Mouse (Mus musculus) embryonic facial prominence, embryonic 14.5 days (tissue): ENCODE results near the gene Psmd8. TPM values are rescaled to one million over a fixed set of nuclear protein-coding genes. Genes with fewer than 3 reads are reported as not detected.

Source experiments
- ATAC-seq: fragments of 200-750 bp; cut with Nextera tagmentation; 2 replicates; pipeline ENCODE4 v1.8.0; 2017; ENCODE audit warnings: low read depth, moderate number of reproducible peaks, moderate TSS enrichment
- DNase-seq: peaks from one replicate; pipeline ENCODE4 v3.0.0-alpha.2; 2015; ENCODE audit warnings: low spot score
- H3K27ac ChIP-seq: fragments of 300-500 bp; sonication (generic); replicated peaks from 2 replicates; pipeline ENCODE4 v1.5.1; 2014; ENCODE audit warnings: low read depth, mild to moderate bottlenecking, low read length, moderate library complexity
- H3K27me3 ChIP-seq: fragments of 300-500 bp; sonication (generic); replicated peaks from 2 replicates; pipeline ENCODE4 v1.6.1; 2014; ENCODE audit warnings: low read length; ENCODE audit not compliant: control insufficient read depth, insufficient read depth
- H3K36me3 ChIP-seq: fragments of 300-500 bp; sonication (generic); 2 replicates; pipeline ENCODE4 v1.6.1; 2014; ENCODE audit warnings: low read length, mixed read lengths; ENCODE audit not compliant: control insufficient read depth, insufficient read depth
- H3K4me1 ChIP-seq: fragments of 300-500 bp; sonication (generic); 2 replicates; pipeline ENCODE4 v1.6.1; 2014; ENCODE audit warnings: antibody characterized with exemption, low read length; ENCODE audit not compliant: control insufficient read depth, insufficient read depth
- H3K4me2 ChIP-seq: fragments of 300-500 bp; sonication (generic); 2 replicates; pipeline ENCODE4 v1.6.1; 2014; ENCODE audit warnings: low read depth, mild to moderate bottlenecking, low read length, moderate library complexity, mixed read lengths
- H3K4me3 ChIP-seq: fragments of 300-500 bp; sonication (generic); 2 replicates; pipeline ENCODE4 v1.5.1; 2014; ENCODE audit warnings: low read depth, mild to moderate bottlenecking, low read length
- H3K9ac ChIP-seq: fragments of 300-500 bp; sonication (generic); 2 replicates; pipeline ENCODE4 v1.6.1; 2014; ENCODE audit warnings: low read depth, mild to moderate bottlenecking, low read length, moderate library complexity, mixed read lengths
- H3K9me3 ChIP-seq: fragments of 300-500 bp; sonication (generic); 2 replicates; pipeline ENCODE4 v1.6.1; 2016; ENCODE audit warnings: low read length; ENCODE audit not compliant: control insufficient read depth
- WGBS: fragments of 180-500 bp; shearing (Covaris S2); extraction: QIAGEN DNeasy Blood & Tissue Kit; methylation state at CpG from one replicate; pipeline ENCODE4 v1.1.7; 2014; 5-methylcytosine and 5-hydroxymethylcytosine counted together
- polyA plus RNA-seq: library from polyadenylated mRNA; unstranded; fragments of >200 nt; fragmentation: Nextera tagmentation; extraction: Ambion mirVana; gene quantifications from 2 replicates; pipeline ENCODE4 v1.2.1, GENCODE M21; 2014

Psmd8 gene
- polyA plus RNA-seq, 1 experiment from 2014 or later: 244 TPM

DNA sequence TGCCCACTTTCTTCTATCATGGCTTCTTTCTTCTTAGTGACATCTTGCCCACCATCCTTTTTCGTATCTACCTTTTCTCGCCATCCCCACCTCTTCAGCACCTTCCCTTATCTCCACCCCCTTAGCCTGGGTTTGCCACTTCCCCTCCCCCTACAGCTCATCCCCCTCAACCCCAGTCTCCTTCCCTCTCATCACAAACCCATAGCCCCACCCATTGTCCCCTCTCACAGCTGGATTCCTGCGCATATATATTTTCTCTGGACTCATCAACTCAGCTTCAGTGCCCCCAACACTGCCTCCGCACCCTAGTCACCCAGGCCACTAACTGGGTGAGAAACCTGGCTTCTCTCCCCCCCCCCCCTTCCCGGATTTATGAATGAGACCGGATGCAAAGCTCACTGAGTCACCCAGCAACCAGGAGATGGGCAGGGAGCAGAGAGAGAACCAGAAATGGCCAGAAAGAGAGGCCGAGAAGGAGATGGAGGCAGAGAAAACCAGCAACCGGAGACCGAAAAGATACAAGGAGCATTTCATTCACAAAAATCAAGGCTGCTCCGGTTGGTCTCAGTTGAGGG lies 12.3 kb downstream of the Psmd8 start:
- Histone ChIP-seq H3K9me3 (no peaks in the 10 kb centered on the region), H3K4me3 (peak overlapping the region; percentile 59), H3K36me3 (peaks cover 8% of the 10 kb centered on the region), H3K4me2 (peak overlapping the region; percentile 78), H3K4me1 (peaks cover 16% of the 10 kb centered on the region), H3K27me3 (peaks cover 22% of the 10 kb centered on the region), H3K9ac (peak overlapping the region; percentile 61), H3K27ac (peak overlapping the region; percentile 49)
- DNase-seq (no peak), ATAC-seq (no peak)
- 8% methylated on average over 10 of the region's 10 CpGs for WGBS

DNA sequence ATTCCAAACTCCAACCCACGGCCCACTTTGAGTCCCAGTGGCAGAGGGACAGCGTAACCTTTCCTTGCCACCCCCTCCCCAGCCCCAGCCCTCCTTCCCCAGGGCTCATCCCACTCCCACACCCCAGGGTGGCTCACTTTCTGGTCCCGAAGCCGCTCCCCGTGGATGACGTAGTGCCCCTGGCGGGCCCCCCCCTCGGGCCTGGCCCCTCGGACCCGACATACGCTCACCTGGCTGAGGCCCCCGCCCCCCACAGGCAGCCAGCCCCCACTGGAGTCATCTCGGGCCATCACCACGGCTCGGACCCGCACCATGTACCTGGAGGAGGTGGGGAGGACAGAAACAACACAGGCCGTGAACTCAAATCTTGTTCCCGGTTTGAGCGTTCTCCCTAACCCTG lies 12.8 kb downstream of the Psmd8 start:
- 21% methylated on average over 18 of the region's 19 CpGs for WGBS
- Histone ChIP-seq H3K4me3 (no peak overlapping the region; the same call in 1 of the 2 replicates), H3K9ac (no peak overlapping the region)

DNA sequence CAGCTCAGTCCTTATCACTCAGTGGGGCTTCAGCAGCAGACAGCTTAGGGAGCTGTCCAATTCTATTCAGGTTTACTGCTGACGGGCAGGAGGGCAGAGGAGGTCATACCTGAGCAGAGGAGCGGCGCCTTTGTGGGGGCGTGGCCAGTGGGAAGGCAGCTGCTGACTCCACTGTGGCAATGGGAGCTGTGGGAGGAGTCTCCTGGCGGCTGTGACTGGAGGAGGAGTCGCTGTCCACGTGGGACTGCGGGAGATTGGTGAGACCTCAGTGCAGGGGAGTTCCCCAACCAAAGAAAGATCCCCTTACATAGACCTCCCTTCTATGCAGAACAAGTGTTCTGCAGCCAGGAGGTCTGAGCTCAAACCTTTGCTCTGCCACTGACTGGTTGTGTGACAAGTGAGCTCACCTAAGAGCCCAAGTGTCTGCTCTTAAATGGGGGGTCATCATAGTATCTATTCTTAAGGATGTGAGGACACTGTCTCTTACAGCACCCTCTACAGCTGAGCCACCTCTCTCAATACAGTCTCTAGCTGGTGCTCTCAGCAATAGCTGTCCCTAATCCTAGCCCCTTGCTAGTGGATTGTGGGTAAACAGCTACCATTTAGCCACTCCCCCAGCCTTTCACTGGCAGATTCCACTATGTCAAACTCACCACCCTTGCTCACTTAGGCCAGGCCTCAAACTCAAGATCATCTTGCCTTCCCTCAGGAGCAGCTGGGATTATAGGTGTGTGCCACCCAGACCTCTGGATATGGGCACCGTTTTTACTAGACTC lies 17.6 kb downstream of the Psmd8 start:
- ATAC-seq: peak; percentile 66; the same call in 1 of the 2 replicates
- 0 out of 2 replicates have a peak, but pooled peaks cover 7% of the 10 kb centered on the region for H3K27me3 ChIP-seq
- H3K36me3 ChIP-seq: no peaks in the 10 kb centered on the region
- H3K4me2 ChIP-seq: no peak overlapping the region
- DNase-seq: peak; percentile 70
- 20% methylated on average over 9 of the region's 9 CpGs for WGBS
- H3K27ac ChIP-seq: no peak overlapping the region
- no peak overlapping the region for H3K9ac ChIP-seq
- no peak overlapping the region for H3K4me3 ChIP-seq
- H3K4me1 ChIP-seq: peaks cover 3% of the 10 kb centered on the region; the same call in 1 of the 2 replicates
- H3K9me3 ChIP-seq: no peaks in the 10 kb centered on the region

More for the DNA sequence above, 12.8 kb downstream of the Psmd8 start:
- 0 out of 2 replicates have a peak, but pooled peaks cover 3% of the 10 kb centered on the region for H3K36me3 ChIP-seq
- no peaks in the 10 kb centered on the region for H3K9me3 ChIP-seq
- H3K4me2 ChIP-seq: peak overlapping the region; percentile 78
- DNase-seq (no peak), ATAC-seq (no peak)
- no peak overlapping the region for H3K27ac ChIP-seq
- H3K4me1 ChIP-seq: peaks cover 16% of the 10 kb centered on the region
- peaks cover 17% of the 10 kb centered on the region for H3K27me3 ChIP-seq

DNA sequence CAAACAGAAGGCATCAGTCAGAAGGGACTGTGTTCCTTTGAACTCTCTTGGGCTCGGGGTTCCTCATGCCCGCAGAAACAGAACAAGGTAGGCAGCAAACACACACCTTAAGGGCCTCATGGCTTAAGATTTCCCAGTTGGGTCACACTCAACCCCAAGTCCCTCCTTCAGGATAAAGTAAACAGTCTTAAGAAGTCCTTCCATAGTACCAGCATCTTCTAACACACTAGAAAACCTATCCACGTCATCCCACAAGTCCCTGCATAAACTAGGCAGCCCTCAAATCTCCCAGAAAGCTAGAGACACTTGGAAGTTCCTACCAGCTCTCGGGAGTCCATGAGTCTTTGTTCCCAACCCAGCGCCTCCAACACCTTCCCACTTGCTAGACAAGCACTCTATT lies 18.2 kb downstream of the Psmd8 start:
- H3K36me3 ChIP-seq: no peaks in the 10 kb centered on the region
- no peak overlapping the region for H3K27ac ChIP-seq
- no peak for DNase-seq
- no peak overlapping the region for H3K4me3 ChIP-seq
- no peaks in the 10 kb centered on the region for H3K4me1 ChIP-seq
- H3K9me3 ChIP-seq: no peaks in the 10 kb centered on the region
- no peak overlapping the region for H3K4me2 ChIP-seq
- no peak for ATAC-seq
- 79% methylated on average over 5 of the region's 5 CpGs for WGBS
- H3K9ac ChIP-seq: no peak overlapping the region
- 0 out of 2 replicates have a peak, but pooled peaks cover 7% of the 10 kb centered on the region for H3K27me3 ChIP-seq

DNA sequence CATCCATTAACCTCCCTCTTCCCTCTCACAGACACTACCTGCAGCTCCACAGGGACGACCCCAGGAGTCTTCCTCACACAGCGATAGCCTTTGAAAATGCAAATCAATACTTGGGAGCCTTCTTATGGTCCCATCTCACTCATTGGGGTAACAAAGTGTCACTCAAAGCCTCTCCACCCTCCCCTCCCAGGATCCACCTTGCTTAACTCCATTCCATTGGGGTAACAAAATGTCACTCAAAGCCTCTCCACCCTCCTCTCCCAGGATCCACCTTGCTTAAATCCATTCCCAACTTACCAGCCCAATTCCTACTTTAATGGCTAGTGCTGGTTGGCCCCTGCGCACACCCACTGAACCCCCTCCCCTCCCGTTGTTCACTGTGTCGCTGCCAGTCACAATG lies 22.2 kb downstream of the Psmd8 start:
- Histone ChIP-seq H3K27me3 (0 out of 2 replicates have a peak, but pooled peaks cover 7% of the 10 kb centered on the region), H3K9ac (no peak overlapping the region), H3K4me1 (0 out of 2 replicates have a peak, but pooled peaks cover 2% of the 10 kb centered on the region), H3K27ac (no peak overlapping the region), H3K4me3 (no peak overlapping the region), H3K4me2 (no peak overlapping the region), H3K36me3 (no peaks in the 10 kb centered on the region), H3K9me3 (no peaks in the 10 kb centered on the region)
- ATAC-seq (no peak), DNase-seq (no peak)
- 3% methylated on average over 5 of the region's 5 CpGs for WGBS

DNA sequence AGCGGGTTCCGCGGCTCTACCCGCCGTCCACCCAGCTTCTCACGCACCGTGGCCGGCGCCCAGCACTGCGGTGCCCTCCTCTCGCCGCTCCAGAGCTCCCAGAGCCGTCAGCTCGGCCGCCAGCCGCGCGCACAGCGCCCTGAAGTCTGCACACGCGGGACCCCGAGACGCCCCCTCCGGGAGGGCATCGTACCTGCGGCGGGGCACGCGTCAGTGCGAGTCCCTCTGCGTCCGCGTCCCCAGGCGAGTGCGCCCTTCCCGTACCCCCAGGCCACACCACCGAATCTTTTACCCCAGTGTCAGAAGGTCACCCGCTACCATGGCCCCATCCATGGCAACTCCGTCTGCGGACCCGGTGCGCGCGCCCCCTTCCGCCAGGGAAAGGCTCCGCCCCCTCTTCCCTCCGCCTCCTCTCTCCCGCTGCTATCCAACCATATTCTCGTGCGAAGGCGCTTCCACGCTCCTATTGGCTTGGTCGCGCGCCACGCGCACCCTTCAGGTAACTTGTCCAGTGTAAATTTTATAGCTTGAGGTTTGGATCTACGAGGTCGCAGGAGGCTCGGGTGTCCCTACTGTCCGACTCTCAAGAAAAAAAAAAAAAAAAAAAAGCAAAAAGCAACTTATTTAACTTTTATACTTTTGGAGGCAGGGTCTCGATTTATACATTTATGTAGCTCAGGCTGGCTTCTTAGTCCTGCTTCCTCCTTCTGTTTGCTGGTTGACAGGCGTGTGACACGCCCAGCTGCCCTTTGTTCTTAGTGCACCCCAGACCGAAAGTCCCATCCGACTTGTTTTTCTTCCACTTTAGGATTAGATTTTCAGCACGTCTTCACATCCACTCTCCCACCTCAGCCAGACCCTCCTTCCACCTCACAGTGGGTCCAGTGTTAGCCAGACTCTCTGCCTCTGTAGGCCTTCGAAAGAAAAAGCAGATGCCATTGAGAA lies 24.4 kb downstream of the Psmd8 start, which contains the start of gene Fam98c:
Gene Fam98c, minus strand, starts transcription at position 397 of the 945 bp plus-strand sequence.
- ATAC-seq (peak; percentile 89), DNase-seq (peak; percentile 92)
- Histone ChIP-seq H3K4me2 (peak within 1 kb of the TSS; percentile 97), H3K9ac (peak within 1 kb of the TSS; percentile 77), H3K9me3 (no peaks in the 10 kb centered on the region), H3K27me3 (0 out of 2 replicates have a peak, but pooled peaks cover 7% of the 10 kb centered on the region), H3K36me3 (no peaks in the 10 kb centered on the region), H3K27ac (peak within 1 kb of the TSS; percentile 82), H3K4me1 (0 out of 2 replicates have a peak, but pooled peaks cover 2% of the 10 kb centered on the region), H3K4me3 (peak within 1 kb of the TSS; percentile 79)
- 7% methylated on average over 28 of the region's 68 CpGs for WGBS

DNA sequence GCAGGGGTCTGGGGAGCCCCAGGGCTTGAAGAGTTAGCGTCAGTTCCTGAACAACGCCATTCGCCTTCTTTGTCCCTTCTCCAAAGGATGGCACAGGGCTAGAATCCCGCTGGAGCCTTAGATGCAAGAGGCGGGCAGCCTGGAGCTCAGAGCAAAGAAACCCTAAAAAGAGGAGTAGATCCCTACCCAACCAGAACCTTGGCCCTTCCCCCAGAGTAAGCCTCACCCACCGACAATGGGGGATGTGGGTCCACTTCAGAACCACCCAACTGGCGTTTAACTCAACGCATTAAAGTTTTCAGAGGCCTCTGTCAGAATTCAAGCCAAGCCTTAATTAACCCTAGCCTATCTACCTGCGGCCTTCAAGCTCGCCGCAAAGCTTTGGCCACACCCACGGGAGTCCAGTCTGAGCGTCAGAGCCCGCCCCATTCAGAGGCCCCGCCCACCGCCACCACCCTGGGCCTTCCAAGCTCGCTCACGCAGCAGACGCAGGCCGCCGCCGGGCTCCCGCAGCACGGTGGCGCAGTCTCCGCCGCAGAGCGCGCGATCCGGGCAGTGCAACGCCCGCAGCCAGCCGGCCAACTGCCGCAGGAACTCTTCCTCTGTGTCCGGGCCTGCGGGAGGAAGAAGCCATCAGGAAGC lies 25.2 kb downstream of the Psmd8 start:
- Histone ChIP-seq H3K4me3 (peak overlapping the region; percentile 79), H3K27ac (peak overlapping the region; percentile 82), H3K36me3 (no peaks in the 10 kb centered on the region), H3K4me1 (0 out of 2 replicates have a peak, but pooled peaks cover 2% of the 10 kb centered on the region), H3K27me3 (0 out of 2 replicates have a peak, but pooled peaks cover 7% of the 10 kb centered on the region), H3K9ac (peak overlapping the region; percentile 77), H3K4me2 (peak overlapping the region; percentile 97), H3K9me3 (no peaks in the 10 kb centered on the region)
- WGBS: 9% methylated on average over 24 of the region's 37 CpGs
- peak; percentile 91 for DNase-seq
- ATAC-seq: peak; percentile 91
